Comparison of ENCODE assay signal across 29 mouse cellular contexts in the genomic region with DNA sequence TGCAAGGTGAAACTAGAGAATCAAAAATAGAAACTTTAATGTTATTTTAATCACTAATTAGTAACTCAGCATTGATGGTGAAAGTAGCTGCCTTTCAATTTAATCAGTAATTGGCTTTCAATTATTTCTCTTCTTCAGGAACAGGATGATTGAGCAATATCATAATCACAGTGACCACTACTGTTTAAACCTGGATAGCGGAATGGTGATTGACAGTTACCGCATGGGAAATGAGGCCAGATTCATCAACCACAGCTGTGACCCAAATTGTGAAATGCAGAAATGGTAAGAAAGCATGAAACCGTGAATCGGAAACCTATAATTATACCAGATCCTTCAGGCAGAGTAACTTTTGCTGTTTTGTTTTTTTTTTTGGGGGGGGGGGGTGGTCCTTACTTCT. TPM values are rescaled to one million over a fixed set of nuclear protein-coding genes. Genes with fewer than 3 reads are reported as not detected.
DNase-seq lines count a peak whose midpoint lies in the region; ATAC-seq lines count a peak whose summit lies in the region.
"Had no signal": no experiment of that assay in that cellular context is flagged by ENCODE, and none has a peak within 500 bp of the region (broad histone marks: within the 10 kb centered on the region; RNA-seq: fewer than 3 reads in every experiment).

No protein-coding gene starts in this region.

- H3K4me3 ChIP-seq in heart, embryonic 10.5 days = no peak overlapping the region
- H3K4me3 ChIP-seq: embryonic facial prominence, embryonic 13.5 days; embryonic facial prominence, embryonic 15.5 days; erythroblast, embryonic 14.5 days; forebrain, embryonic 10.5 days; forebrain, embryonic 12.5 days had no signal

- peak; percentile 14 for DNase-seq in heart, adult 11 months
- DNase-seq in heart, embryonic 10.5 days (ENCODE audit: low spot score) = no peak
- DNase-seq in retina, embryonic 14.5 days (ENCODE audit: low spot score) = peak; percentile 41
- DNase-seq in gastrocnemius, postnatal 4 days (ENCODE audit: low spot score in 2 of 2) = no peak
- DNase-seq in left cerebral cortex, adult 11 months (ENCODE audit: low spot score) = no peak
- DNase-seq: adrenal gland, adult 8-10 months; adrenal gland, postnatal 14 days; adrenal gland, postnatal 36 days; cerebellum, adult 18-20 months; cerebellum, adult 8-10 months; cerebellum, adult 9-11 months; cerebellum, postnatal 14 days; cerebellum, postnatal 36 days; embryo, embryonic 11 days had no signal

- no peaks in the 10 kb centered on the region for H3K4me1 ChIP-seq in heart, embryonic 10.5 days
- H3K4me1 ChIP-seq: embryonic facial prominence, embryonic 13.5 days; embryonic facial prominence, embryonic 15.5 days; forebrain, embryonic 10.5 days; forebrain, embryonic 12.5 days had no signal

- no peak overlapping the region for H3K27ac ChIP-seq in heart, embryonic 10.5 days
- H3K27ac ChIP-seq: embryonic facial prominence, embryonic 13.5 days; embryonic facial prominence, embryonic 15.5 days; forebrain, embryonic 10.5 days; forebrain, embryonic 12.5 days had no signal

- no peaks in the 10 kb centered on the region for H3K9me3 ChIP-seq in heart, embryonic 10.5 days
- H3K9me3 ChIP-seq: embryonic facial prominence, embryonic 13.5 days; embryonic facial prominence, embryonic 15.5 days; forebrain, embryonic 10.5 days; forebrain, embryonic 12.5 days; G1E had no signal

- WGBS in heart, embryonic 10.5 days = 96% methylated on average over 4 of the region's 4 CpGs

- H3K27me3 ChIP-seq in heart, embryonic 10.5 days (ENCODE audit: insufficient read depth, poor library complexity, severe bottlenecking) = no peaks in the 10 kb centered on the region
- H3K27me3 ChIP-seq: CH12.LX; embryonic facial prominence, embryonic 13.5 days; embryonic facial prominence, embryonic 15.5 days; forebrain, embryonic 12.5 days had no signal

- peak; percentile 82 for ATAC-seq in granulocyte monocyte progenitor cell, adult 5-6 weeks (replicated peaks; ENCODE audit: poor library complexity, severe bottlenecking)
- ATAC-seq in activated CD4-positive, CD25-positive, alpha-beta regulatory T cell, adult 4 months = no peak
- ATAC-seq: CD4-positive, CD25-positive, alpha-beta regulatory T cell, adult 4 months; forebrain, embryonic 14.5 days; forebrain, embryonic 16.5 days had no signal

- H3K36me3 ChIP-seq in heart, embryonic 10.5 days = peaks cover 84% of the 10 kb centered on the region

RNA-seq across cellular contexts. Expression of gene Rusc1, which starts 49.8 kb away (rescaled TPM):
- polyA plus RNA-seq in heart, embryonic 10.5 days (2016; fragmentation: Nextera tagmentation; extraction: Ambion mirVana) = 10.1 and 11.6 TPM in 2 replicates
- 34.0 and 34.2 TPM in 2 replicates for total RNA-seq in granulocyte monocyte progenitor cell, adult 5-6 weeks (2014; fragmentation: Nextera tagmentation)
- 11.4 and 19.3 TPM in 2 replicates for total RNA-seq in granulocyte monocyte progenitor cell, adult 5-6 weeks (2017)
- 10 to 100 TPM; 13.3 to 14.0 TPM for total RNA-seq in gastrocnemius, postnatal 4 days (2021)
- 10 to 100 TPM; 54.4 to 70.3 TPM for polyA plus RNA-seq in activated CD4-positive, CD25-positive, alpha-beta regulatory T cell, adult 4 months (2017; shearing (Covaris generic))

RNA-seq across cellular contexts. Expression of gene Gm43738, which starts 57.5 kb away (rescaled TPM):
- polyA plus RNA-seq in heart, embryonic 10.5 days (2016; fragmentation: Nextera tagmentation; extraction: Ambion mirVana) = not detected in 2 replicates
- not detected in 2 replicates for total RNA-seq in granulocyte monocyte progenitor cell, adult 5-6 weeks (2014; fragmentation: Nextera tagmentation)
- not detected in 2 replicates for total RNA-seq in granulocyte monocyte progenitor cell, adult 5-6 weeks (2017)
- total RNA-seq in gastrocnemius, postnatal 4 days (2021) = not detected
- polyA plus RNA-seq in activated CD4-positive, CD25-positive, alpha-beta regulatory T cell, adult 4 months (2017; shearing (Covaris generic)) = under 1 TPM in 1 of 2 experiments, not detected in 1; 0.23 TPM
- total RNA-seq: adrenal gland, adult 18-20 months; adrenal gland, adult 8-10 months; adrenal gland, postnatal 14 days; CH12.LX; common myeloid progenitor, adult 5-6 weeks; G1E had no signal
- polyA plus RNA-seq: CD4-positive, CD25-positive, alpha-beta regulatory T cell, adult 4 months; embryonic facial prominence, embryonic 11.5 days; embryonic facial prominence, embryonic 13.5 days; embryonic facial prominence, embryonic 15.5 days; erythroblast, embryonic 14.5 days; forebrain, embryonic 10.5 days; forebrain, embryonic 12.5 days; forebrain, embryonic 14.5 days; forebrain, embryonic 16.5 days had no signal

RNA-seq across cellular contexts. Expression of gene Fdps, which starts 58.4 kb away (rescaled TPM):
- polyA plus RNA-seq in heart, embryonic 10.5 days (2016; fragmentation: Nextera tagmentation; extraction: Ambion mirVana) = 220 and 253 TPM in 2 replicates
- total RNA-seq in granulocyte monocyte progenitor cell, adult 5-6 weeks (2014; fragmentation: Nextera tagmentation) = 161 and 178 TPM in 2 replicates
- 198 and 245 TPM in 2 replicates for total RNA-seq in granulocyte monocyte progenitor cell, adult 5-6 weeks (2017)
- 10 to 100 TPM; 61.4 to 80.2 TPM for total RNA-seq in gastrocnemius, postnatal 4 days (2021)
- 10 to 100 TPM; 75.1 to 83.8 TPM for polyA plus RNA-seq in activated CD4-positive, CD25-positive, alpha-beta regulatory T cell, adult 4 months (2017; shearing (Covaris generic))

Comparison
In these comparisons a context has a peak if more than half of its experiments do, and no peak if none do; other contexts are left out.
1. DNase-seq: peak in heart, adult 11 months (single experiment) and retina, embryonic 14.5 days (single experiment); none in heart, embryonic 10.5 days (single experiment), gastrocnemius, postnatal 4 days (0 of 2) and left cerebral cortex, adult 11 months (single experiment).